Mouse (Mus musculus) E14TG2a.4 (cell line): ENCODE measurements at regions not wholly inside any gene's neighbourhood (a gene's known extent, or its start where the extent isn't known, plus 50 kb on each side); places are given as distances from the start of the nearest gene placed in this dataset.

Experiments
- CTCF ChIP-seq: conservative IDR thresholded peaks from 2 replicates; pipeline ENCODE4 v1.5.1; 2014; ENCODE audit warnings: low read length
- NANOG ChIP-seq: IDR thresholded peaks from 2 replicates; pipeline ENCODE4 v1.6.1; 2014; ENCODE audit warnings: borderline replicate concordance, low read length, mixed read lengths
- POU5F1 ChIP-seq: IDR thresholded peaks from 2 replicates; pipeline ENCODE4 v1.6.1; 2014; ENCODE audit warnings: low read length, borderline replicate concordance

- TF ChIP-seq CTCF = no peak
- TF ChIP-seq NANOG = peak; percentile 64
- no peak for TF ChIP-seq POU5F1
These were observed 201.3 kb downstream of the Rybp start for GRCm38 (mm10) chr6:100085981-100086380.
